Mouse (Mus musculus) testis, postnatal 14 days (tissue): Measurements from ENCODE around the gene Gpatch4.

Experiments
- DNase-seq: peaks from one replicate; pipeline ENCODE4 v3.0.0; 2021; ENCODE audit warnings: low spot score

The Gpatch4 gene

DNA sequence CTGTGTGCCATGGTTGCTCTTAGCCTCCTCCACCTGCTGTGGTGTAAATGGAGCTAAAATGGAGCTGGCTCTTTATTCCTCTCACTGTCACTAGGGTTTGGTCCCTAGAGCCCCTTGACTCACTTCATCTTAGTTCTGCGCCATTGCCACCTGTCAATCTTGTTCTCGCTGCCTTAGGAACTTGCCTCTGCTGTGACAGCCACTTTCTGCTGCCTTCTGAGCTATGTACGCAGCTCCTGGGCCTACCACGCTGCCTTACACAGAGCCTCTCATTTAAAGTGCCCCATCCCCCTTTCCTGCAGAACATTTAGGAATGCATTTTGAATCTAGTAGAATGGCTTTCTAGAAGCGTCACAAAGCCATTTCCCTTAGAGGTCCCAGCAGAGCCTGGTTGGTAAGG, 51.2 kb downstream of the Gpatch4 start:
- no peak for DNase-seq

DNA sequence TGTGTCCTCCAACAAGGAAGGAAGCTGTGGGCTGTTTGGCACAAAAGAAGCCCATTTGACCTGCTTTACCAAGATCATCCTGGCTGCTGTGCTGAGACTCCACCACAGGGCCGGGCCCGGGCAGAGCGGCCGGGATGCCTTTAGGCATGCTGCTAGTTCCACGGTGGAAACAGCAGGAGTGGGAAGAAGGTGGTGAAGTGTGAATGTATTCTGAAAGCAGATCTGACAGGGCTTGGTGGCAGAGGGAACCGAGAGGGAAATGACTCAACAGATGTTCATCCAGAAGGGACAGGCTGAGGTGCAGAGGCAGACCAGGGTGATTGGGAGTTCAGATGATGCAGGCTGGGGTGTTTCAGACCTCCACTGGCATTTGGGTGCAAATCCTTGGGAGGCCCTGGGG, 54.8 kb downstream of the Gpatch4 start:
- DNase-seq: no peak

GRCm38 (mm10) chr3:88100251-88100650, 57.3 kb downstream of the Gpatch4 start:
- no peak for DNase-seq

DNA sequence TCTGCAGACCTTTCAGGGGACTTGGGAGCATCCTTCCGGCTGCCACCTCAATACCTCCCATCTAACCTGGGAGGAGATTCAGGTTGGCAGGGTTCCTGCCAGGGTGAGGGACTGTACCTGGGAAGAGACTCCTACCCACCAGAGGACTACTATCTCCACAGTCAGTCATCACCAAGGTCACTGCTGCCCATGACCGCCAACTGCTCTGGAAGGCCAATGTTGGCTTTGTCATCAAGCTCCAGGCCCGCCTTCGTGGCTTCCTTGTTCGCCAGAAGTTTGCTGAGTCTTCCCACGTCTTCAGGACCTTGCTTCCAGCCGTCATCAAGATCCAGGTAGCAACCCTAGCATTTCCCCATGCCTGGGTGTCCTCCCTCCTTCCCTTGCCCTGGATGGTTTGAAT, 58.8 kb downstream of the Gpatch4 start:
- DNase-seq: no peak

GRCm38 (mm10) chr3:88102196-88102595, 59.3 kb downstream of the Gpatch4 start:
- no peak for DNase-seq

GRCm38 (mm10) chr3:88102611-88103010, 59.7 kb downstream of the Gpatch4 start:
- DNase-seq: no peak
